Mouse (Mus musculus): ENCODE measurements around the gene Zmiz1. TPM values are rescaled to one million over a fixed set of nuclear protein-coding genes. Genes with fewer than 3 reads are reported as not detected.
A peak's percentile ranks its signal among the peaks of the same experiment; 100 is the strongest.

Zmiz1 gene
- polyA plus RNA-seq, 1 experiment from 2014 or later = 57.2 TPM

- WGBS = 90% methylated on average over 7 of the region's 7 CpGs
Measured at GRCm38 (mm10) chr14:25549125-25549524, 90.1 kb downstream of the Zmiz1 start.

GRCm38 (mm10) chr14:25549871-25550840 is 91.2 kb downstream of the Zmiz1 start:
- peak; percentile 72 for ATAC-seq (ENCODE audit: low read depth)
- Histone ChIP-seq H3K9me3 (no peaks in the 10 kb centered on the region), H3K9ac (no peak overlapping the region), H3K4me1 (replicated peaks) (peaks cover 96% of the 10 kb centered on the region), H3K27me3 (no peaks in the 10 kb centered on the region), H3K4me3 (no peak overlapping the region), H3K4me2 (peak overlapping the region; percentile 3; the same call in 1 of the 2 replicates), H3K36me3 (peaks cover 28% of the 10 kb centered on the region), H3K27ac (replicated peaks) (peak overlapping the region; percentile 85)
- WGBS = 22% methylated on average over 10 of the region's 10 CpGs

More at GRCm38 (mm10) chr14:25549125-25549524, 90.1 kb downstream of the Zmiz1 start:
- Histone ChIP-seq H3K27ac (replicated peaks) (peak overlapping the region; percentile 85), H3K9me3 (no peaks in the 10 kb centered on the region), H3K27me3 (no peaks in the 10 kb centered on the region), H3K4me3 (no peak overlapping the region), H3K4me2 (no peak overlapping the region), H3K9ac (no peak overlapping the region; the same call in 1 of the 2 replicates), H3K4me1 (replicated peaks) (peaks cover 86% of the 10 kb centered on the region), H3K36me3 (peaks cover 38% of the 10 kb centered on the region)
- no peak for ATAC-seq (ENCODE audit: low read depth)

- 0 out of 2 replicates have a peak overlapping the region, but pooled peaks have one; percentile 85 for H3K27ac ChIP-seq (replicated peaks)
- WGBS = 34% methylated on average over 2 of the region's 2 CpGs
- ATAC-seq (ENCODE audit: low read depth) = no peak
Measured at GRCm38 (mm10) chr14:25551731-25552130, 92.7 kb downstream of the Zmiz1 start.

GRCm38 (mm10) chr14:25553382-25553781 is 94.4 kb downstream of the Zmiz1 start:
- no peak overlapping the region for H3K4me2 ChIP-seq
- H3K9me3 ChIP-seq = no peaks in the 10 kb centered on the region
- H3K27ac ChIP-seq (replicated peaks) = peak overlapping the region; percentile 83
- H3K9ac ChIP-seq = no peak overlapping the region
- H3K36me3 ChIP-seq = peaks cover 3% of the 10 kb centered on the region; the same call in 1 of the 2 replicates
- H3K4me1 ChIP-seq (replicated peaks) = peaks cover 98% of the 10 kb centered on the region
- no peak overlapping the region for H3K4me3 ChIP-seq
- 48% methylated on average over 2 of the region's 2 CpGs for WGBS
- H3K27me3 ChIP-seq = no peaks in the 10 kb centered on the region
- ATAC-seq (ENCODE audit: low read depth) = no peak

More at GRCm38 (mm10) chr14:25551731-25552130, 92.7 kb downstream of the Zmiz1 start:
- Histone ChIP-seq H3K4me2 (no peak overlapping the region), H3K4me1 (replicated peaks) (peaks cover 98% of the 10 kb centered on the region), H3K9ac (no peak overlapping the region), H3K27me3 (no peaks in the 10 kb centered on the region), H3K36me3 (peaks cover 14% of the 10 kb centered on the region; the same call in 1 of the 2 replicates), H3K9me3 (no peaks in the 10 kb centered on the region), H3K4me3 (no peak overlapping the region)

- Histone ChIP-seq H3K9me3 (no peaks in the 10 kb centered on the region), H3K4me3 (no peak overlapping the region), H3K36me3 (peaks cover 3% of the 10 kb centered on the region; the same call in 1 of the 2 replicates), H3K9ac (peak overlapping the region; percentile 58; the same call in 1 of the 2 replicates), H3K27ac (replicated peaks) (peak overlapping the region; percentile 83), H3K27me3 (no peaks in the 10 kb centered on the region), H3K4me1 (replicated peaks) (peaks cover 90% of the 10 kb centered on the region), H3K4me2 (peak overlapping the region; percentile 26; the same call in 1 of the 2 replicates)
- 0 out of 2 replicates have a peak, but pooled peaks have one; percentile 11 for ATAC-seq (ENCODE audit: low read depth)
- WGBS = 5% methylated on average over 8 of the region's 8 CpGs
Measured at GRCm38 (mm10) chr14:25554781-25555180, 95.8 kb downstream of the Zmiz1 start.

- no peaks in the 10 kb centered on the region for H3K9me3 ChIP-seq
- 5% methylated on average over 10 of the region's 10 CpGs for WGBS
- H3K4me2 ChIP-seq = peak overlapping the region; percentile 26
- peaks cover 3% of the 10 kb centered on the region; the same call in 1 of the 2 replicates for H3K36me3 ChIP-seq
- peak overlapping the region; percentile 83 for H3K27ac ChIP-seq (replicated peaks)
- peak overlapping the region; percentile 58 for H3K9ac ChIP-seq
- H3K4me1 ChIP-seq (replicated peaks) = peaks cover 85% of the 10 kb centered on the region
- H3K4me3 ChIP-seq = no peak overlapping the region
- peak; percentile 41; the same call in 1 of the 2 replicates for ATAC-seq (ENCODE audit: low read depth)
- no peaks in the 10 kb centered on the region for H3K27me3 ChIP-seq
Measured at GRCm38 (mm10) chr14:25555291-25555781, 96.4 kb downstream of the Zmiz1 start.

GRCm38 (mm10) chr14:25555848-25556247 is 96.9 kb downstream of the Zmiz1 start:
- Histone ChIP-seq H3K9me3 (no peaks in the 10 kb centered on the region), H3K36me3 (peaks cover 3% of the 10 kb centered on the region; the same call in 1 of the 2 replicates), H3K4me1 (replicated peaks) (peaks cover 81% of the 10 kb centered on the region), H3K9ac (peak overlapping the region; percentile 58), H3K4me2 (peak overlapping the region; percentile 26), H3K4me3 (no peak overlapping the region), H3K27ac (replicated peaks) (peak overlapping the region; percentile 83), H3K27me3 (no peaks in the 10 kb centered on the region)
- no peak for ATAC-seq (ENCODE audit: low read depth)
- WGBS = 9% methylated on average over 7 of the region's 7 CpGs

GRCm38 (mm10) chr14:25557014-25557413 is 98.0 kb downstream of the Zmiz1 start:
- Histone ChIP-seq H3K4me2 (no peak overlapping the region), H3K27me3 (no peaks in the 10 kb centered on the region), H3K27ac (replicated peaks) (peak overlapping the region; percentile 83), H3K4me1 (replicated peaks) (peaks cover 81% of the 10 kb centered on the region), H3K36me3 (peaks cover 3% of the 10 kb centered on the region; the same call in 1 of the 2 replicates), H3K9ac (peak overlapping the region; percentile 41; the same call in 1 of the 2 replicates), H3K4me3 (no peak overlapping the region), H3K9me3 (no peaks in the 10 kb centered on the region)
- WGBS = 36% methylated on average over 8 of the region's 8 CpGs
- ATAC-seq (ENCODE audit: low read depth) = no peak

- 95% methylated on average over 1 of the region's 1 CpGs for WGBS
- H3K27me3 ChIP-seq = no peaks in the 10 kb centered on the region
- H3K4me1 ChIP-seq (replicated peaks) = peaks cover 80% of the 10 kb centered on the region
- H3K9me3 ChIP-seq = no peaks in the 10 kb centered on the region
- no peak overlapping the region for H3K9ac ChIP-seq
- H3K27ac ChIP-seq (replicated peaks) = no peak overlapping the region
- no peak overlapping the region for H3K4me2 ChIP-seq
- H3K36me3 ChIP-seq = peaks cover 3% of the 10 kb centered on the region; the same call in 1 of the 2 replicates
- ATAC-seq (ENCODE audit: low read depth) = no peak
- H3K4me3 ChIP-seq = no peak overlapping the region
Measured at GRCm38 (mm10) chr14:25558479-25558878, 99.5 kb downstream of the Zmiz1 start.

GRCm38 (mm10) chr14:25559907-25560306 is 100.9 kb downstream of the Zmiz1 start:
- Histone ChIP-seq H3K4me2 (no peak overlapping the region), H3K4me1 (replicated peaks) (peaks cover 80% of the 10 kb centered on the region), H3K27ac (replicated peaks) (no peak overlapping the region), H3K9me3 (no peaks in the 10 kb centered on the region), H3K36me3 (no peaks in the 10 kb centered on the region), H3K9ac (no peak overlapping the region), H3K4me3 (no peak overlapping the region), H3K27me3 (no peaks in the 10 kb centered on the region)
- no peak for ATAC-seq (ENCODE audit: low read depth)
- 89% methylated on average over 5 of the region's 5 CpGs for WGBS

GRCm38 (mm10) chr14:25560841-25561240 is 101.9 kb downstream of the Zmiz1 start:
- Histone ChIP-seq H3K27ac (replicated peaks) (no peak overlapping the region), H3K27me3 (no peaks in the 10 kb centered on the region), H3K36me3 (no peaks in the 10 kb centered on the region), H3K9me3 (no peaks in the 10 kb centered on the region), H3K4me2 (no peak overlapping the region), H3K4me3 (no peak overlapping the region), H3K4me1 (replicated peaks) (peaks cover 80% of the 10 kb centered on the region), H3K9ac (no peak overlapping the region)
- WGBS = 92% methylated on average over 3 of the region's 3 CpGs
- no peak for ATAC-seq (ENCODE audit: low read depth)

- H3K27ac ChIP-seq (replicated peaks) = peak overlapping the region; percentile 29; the same call in 1 of the 2 replicates
- WGBS = 52% methylated on average over 1 of the region's 1 CpGs
- no peak for ATAC-seq (ENCODE audit: low read depth)
- H3K9ac ChIP-seq = no peak overlapping the region
- H3K4me3 ChIP-seq = no peak overlapping the region
- H3K9me3 ChIP-seq = no peaks in the 10 kb centered on the region
- H3K27me3 ChIP-seq = no peaks in the 10 kb centered on the region
- no peak overlapping the region for H3K4me2 ChIP-seq
- no peaks in the 10 kb centered on the region for H3K36me3 ChIP-seq
- H3K4me1 ChIP-seq (replicated peaks) = peaks cover 78% of the 10 kb centered on the region
Measured at GRCm38 (mm10) chr14:25561716-25562115, 102.7 kb downstream of the Zmiz1 start.

Measured in neural tube, embryonic 13.5 days (tissue).